Mouse (Mus musculus) spleen, postnatal 4 days (tissue): ENCODE data around the gene Gtf2a1.
"Not testable (repeated sequence)": the region's sequence is repeated elsewhere in the genome, so short reads cannot be mapped to it uniquely, and the experiment has no call there.

Experiments used
- DNase-seq, 2 experiments: peaks; one replicate each; pipeline ENCODE4 v3.0.0; 2022; ENCODE audit warnings: low spot score in 2 of 2

Gene Gtf2a1

DNA sequence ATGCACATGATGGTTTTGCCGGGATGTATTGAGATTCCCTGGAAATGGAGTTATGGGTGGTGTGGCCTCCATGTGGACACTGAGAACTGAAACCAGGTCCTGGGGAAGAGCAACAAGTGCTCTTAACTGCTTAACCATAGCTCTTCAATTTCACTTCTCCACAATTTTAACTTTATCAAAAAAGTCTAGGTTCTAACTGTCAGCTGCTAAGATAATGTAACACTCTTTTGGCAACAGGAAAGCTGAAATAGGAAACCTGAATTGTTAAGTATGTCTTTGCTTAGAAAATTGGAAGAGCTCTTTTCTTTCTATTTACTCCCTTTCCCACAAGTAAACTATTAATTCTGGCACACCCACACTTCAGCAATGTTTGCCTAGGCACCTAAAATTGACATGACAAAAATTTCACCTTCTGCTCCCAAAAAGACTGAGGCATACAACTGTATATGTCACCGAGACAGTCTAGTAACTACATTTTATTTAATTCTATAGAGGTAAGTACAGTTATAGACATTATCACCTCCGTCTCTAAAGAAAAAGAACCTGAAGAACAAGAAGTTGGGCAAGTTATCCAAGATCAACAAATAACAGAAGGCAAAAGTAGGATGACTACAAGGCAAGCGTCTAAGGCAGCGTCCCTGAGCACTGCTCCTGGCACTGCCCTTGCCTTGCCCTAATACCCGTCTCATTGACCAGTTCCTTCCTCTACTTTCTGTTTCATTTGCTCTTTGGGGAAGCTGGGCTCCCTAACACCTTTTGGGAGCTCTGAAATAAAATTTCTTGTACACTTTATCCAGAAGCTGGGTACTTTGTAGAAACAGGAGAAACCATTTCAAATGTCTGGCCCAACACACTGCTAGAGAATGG, 8.8 kb downstream of the Gtf2a1 start:
- no peak for DNase-seq

DNA sequence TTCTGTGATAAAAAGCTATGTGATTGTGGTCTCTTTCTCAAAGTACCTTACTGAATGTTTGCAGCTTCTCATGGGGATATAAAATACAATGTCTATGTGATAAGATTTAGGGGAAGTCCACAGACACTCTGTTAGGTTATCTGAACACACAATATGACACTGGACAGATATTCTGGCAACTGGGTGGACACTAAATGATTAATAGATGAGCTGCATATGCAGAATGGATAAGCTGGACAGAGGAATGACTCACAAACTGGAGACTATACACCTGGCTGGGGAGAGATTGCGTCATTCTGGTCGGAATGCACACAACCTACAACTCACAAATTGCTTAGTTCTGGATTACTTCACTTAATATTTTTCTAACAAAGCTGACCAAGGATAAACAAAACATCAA, 10.6 kb downstream of the Gtf2a1 start:
- no peak for DNase-seq

DNA sequence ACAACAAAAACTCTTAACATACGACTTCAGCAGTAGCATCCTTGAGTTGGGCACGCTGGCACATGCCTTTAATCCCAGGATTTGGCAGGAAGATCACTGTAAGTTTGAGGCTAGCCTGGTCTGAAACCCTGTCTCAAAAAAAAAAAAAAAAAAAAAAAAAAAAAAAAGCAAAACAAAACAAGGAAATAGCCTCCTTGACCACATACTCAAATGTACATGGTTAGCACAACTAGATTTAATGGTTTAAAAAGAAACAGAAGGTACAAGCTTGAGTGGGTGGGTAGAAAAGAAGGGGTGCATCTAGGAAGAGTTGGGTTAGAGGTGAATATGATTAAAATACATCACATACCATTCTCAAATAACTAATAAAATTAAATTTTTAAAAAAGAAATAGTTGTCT, 18.6 kb downstream of the Gtf2a1 start:
- no peak for DNase-seq

DNA sequence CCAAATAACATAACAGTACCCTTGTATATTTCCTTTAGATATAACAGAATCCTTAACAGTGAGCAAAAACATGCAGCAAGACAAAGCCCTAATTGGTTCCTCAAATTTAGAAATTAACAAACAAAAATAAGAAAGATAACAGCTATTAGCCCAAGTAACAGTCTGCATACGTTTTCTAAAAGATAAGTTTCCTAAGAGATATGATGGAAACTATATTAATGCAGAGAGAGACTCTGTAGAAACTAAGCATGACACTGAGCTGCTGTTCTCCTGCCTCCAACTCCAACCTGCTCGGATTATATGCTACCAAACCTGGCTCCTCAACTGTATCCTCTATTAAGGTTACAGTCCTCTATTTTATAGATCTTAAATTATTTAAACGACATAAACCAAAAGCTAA, 21.0 kb downstream of the Gtf2a1 start:
- DNase-seq: no peak

DNA sequence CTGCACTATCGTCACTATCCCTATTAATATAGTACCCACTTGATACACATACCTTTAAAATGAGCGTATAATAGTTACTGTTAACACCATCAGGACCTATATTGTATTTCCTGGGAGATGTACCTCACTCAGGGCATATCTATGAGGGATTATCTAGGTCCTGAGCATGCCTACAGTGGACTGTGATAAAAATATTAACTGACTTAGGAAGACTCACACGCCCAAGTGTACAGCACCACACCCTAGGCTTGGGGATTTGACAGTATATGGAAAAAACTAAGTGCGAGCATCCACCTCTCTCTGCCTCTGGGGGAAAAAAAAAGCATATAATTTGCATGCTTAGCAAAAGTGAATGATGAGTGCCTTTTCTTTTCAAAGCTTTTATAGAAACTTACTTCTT, 23.1 kb downstream of the Gtf2a1 start:
- DNase-seq: no peak

DNA sequence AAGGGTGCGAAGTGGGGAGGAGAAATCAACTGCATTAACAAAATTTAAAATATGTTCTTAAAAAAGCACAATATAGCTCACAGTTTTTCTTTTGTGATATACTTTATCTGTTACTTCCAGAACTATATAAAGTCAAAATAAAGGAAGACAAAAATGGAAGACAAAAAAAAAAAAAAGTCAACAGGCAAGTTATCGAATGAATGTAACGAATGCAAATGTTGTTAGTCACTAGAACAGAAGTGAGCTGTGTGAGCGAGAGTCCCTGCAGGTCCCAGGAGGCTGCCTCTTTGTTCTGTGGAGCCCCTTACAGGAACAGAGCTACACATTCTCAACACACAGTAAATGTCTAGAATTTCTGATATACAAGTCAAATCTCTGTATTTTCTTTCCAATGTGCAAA, 32.1 kb downstream of the Gtf2a1 start:
- not testable (repeated sequence) for DNase-seq

DNA sequence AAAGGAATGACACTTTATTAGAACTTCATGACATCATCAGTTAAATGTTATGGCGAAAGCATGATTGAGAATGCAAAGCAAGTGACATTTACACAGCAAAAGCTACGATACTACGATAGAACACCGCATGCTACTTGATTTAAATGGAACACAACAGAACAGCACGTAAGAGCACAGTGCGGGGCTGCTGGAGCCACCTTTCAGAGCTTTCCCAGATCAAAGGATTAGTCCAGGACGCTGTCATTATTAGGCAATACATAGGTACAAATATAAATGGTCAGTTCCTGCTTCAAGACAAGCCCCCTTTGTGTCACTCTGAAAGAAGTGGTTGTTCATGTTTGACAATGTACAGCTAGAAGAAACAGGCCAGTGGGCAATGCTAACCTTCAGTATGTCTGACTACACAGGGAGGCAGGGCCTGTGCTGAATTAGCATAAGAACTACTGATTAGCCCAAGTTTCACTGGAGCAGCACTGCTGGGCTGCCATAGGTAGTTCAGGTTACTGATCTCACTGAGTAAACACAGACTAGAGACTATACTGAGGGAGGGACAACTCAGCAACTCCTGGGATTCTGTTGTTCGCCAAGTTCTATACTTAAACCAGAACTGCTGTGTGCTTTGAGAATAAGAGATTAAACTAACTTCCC, 32.8 kb downstream of the Gtf2a1 start:
- not testable (repeated sequence) for DNase-seq

DNA sequence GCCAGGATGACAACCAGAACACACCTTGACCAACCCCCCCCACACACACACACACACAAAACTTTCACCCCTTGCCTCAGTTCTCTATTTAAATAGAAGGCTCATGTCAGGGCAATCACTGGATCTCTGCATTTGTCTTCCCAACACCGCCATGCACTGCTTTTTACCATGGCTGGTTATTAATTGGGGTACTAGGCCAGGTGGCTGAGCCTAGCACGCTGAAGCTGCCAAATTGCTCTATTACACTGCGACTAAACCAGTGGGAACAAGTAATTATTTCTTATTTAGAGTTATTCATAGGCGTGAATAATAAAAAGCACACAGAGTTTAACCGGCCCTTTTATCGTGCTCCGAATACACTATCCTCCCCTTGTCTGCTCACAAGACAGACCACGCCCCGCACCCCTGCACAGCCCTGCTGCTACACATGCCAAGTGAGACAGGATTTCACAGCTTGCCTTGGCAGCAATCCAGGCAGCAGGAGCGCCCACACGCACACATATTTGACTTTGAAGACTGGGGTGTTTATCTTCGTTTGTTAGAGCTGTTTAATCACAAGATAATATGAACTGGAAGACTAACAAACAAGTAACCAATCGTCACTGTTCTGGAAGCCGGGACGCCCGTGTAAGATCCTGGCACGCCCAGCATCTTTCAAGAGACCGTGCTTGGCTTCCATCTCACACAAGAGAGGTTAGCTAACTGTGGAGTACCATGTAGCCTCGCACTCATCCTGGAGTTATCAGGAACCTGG, 38.3 kb downstream of the Gtf2a1 start:
- peak in 1 of 2 experiments; percentile 42 for DNase-seq

DNA sequence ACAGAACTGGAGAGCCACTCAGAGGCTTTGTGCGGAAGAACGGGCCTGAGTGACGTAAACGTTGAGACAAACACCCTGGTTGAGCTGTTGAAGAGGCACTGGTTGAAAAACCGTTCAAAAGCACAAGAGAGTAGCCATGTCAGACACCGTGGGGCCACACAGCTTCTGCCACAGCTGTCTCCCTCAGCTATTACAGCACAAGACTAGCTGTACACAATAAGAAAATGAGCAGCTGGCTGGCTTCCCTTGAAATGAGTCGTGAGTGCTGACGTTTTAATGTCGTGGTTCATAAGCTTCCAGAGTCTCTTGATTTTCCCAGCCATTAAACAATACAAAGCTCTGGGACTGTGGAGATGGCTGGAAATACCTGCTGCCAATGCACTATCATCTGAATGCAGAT, 40.8 kb downstream of the Gtf2a1 start:
- DNase-seq: no peak

DNA sequence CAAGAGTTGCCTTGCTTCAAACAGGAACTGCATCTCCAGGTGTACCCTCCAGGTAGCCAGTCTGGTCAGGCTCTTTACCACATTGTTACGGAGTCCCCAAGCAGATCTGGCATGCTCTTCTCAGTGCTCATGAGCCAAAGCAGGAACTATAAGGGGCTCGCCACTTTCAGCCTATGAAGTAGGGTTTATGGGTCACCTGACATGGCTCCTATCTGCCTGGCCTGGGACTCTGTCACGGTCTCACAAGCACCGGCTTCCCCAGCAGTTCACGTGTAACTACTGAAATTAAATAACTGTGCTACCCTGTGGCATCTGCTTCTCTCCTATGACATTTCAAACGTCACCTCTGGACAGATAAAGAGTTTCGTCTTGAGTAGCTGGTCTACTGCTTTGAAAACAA, 50.1 kb downstream of the Gtf2a1 start:
- DNase-seq: no peak

DNA sequence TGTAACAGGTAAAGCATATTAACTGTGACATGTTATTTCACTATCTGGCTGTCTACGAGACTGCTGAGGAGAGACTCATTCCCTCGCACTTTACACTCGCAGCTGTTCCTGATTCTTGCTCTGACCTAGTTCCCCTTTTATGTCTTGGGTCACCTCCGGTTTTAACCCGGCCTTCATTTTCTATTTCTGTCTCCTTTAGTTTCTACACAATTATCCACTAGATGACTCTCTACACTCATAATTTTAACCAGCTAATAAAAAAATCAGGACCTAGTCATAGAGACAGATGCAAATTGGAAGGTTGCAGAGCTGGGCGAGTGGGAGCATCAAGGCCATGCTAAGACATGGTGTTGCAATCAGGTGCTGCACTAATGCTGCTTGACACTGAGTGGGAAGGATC, 55.8 kb downstream of the Gtf2a1 start:
- DNase-seq: no peak

DNA sequence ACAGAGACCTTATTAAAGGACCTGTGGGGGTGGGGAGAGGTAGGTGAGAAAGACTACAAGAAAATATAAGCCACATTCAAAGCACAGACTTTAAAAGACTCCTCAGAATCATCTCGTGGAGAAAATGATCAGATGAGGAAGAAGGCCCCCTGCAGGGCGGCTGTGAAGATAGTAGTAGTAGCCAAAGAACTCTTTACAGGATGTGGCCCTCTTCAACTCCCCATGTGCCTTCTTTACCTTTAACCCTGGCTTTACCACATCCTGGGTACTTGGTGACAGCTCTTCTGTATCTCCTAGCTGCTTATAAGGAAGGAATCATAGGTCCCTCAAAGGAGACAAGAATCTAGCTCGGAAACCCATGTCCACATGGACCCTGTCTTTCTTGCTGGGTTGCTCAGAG, 66.7 kb downstream of the Gtf2a1 start:
- DNase-seq: no peak

DNA sequence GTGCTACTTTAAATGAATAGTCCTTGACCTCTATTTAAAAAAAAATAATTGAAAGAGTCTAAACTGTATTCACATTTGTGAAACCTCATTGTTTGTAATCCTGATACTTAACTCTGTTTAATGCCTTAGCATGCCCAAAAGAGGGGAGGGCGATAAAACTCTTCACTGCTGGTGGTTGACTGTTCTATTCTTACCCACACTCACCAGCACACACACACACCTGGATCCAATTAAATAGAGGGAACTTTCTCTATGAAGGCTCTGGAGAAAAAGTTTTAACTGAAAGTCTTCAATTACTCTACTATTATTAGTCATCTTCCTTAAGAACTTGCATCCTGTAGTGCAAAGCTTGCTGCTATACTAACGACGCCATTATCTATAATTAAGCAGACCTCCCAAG, 72.5 kb downstream of the Gtf2a1 start:
- DNase-seq: no peak

DNA sequence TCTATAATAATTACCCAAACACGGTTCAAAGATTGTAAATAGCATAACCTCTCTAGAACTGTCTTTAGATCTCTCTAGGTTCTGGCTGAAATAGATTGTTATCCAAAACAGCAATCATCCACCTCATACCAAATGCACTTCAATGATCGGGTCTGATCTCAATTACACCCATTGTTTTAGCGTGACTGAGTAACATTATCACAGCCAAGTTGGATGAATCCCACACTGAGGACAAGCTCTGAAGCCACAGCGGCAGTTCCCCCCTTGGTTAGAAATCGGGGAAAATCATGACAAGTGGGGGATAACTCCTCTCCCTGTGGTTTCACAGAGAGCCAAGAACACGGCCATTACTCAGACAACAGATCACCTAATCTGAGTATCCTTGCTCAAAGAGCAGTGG, 76.3 kb downstream of the Gtf2a1 start:
- DNase-seq: no peak

DNA sequence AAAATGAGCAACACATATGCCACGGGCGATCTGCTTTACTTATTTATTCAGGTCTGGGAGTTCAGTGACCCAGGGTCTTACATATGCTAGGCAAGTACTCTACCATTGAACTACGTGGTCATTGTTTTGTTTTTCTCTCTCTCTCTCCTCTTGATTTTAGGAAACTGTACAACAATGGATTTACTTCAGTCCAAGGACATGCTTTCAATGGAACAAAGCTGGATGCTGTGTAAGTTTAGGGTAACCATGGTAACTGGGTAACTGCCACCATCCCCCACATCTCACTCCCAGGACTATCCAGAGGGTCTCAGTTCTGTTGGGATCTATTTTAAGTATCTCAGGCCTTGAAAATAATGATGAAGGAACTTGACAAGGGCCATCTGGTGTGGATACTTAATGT, 78.5 kb downstream of the Gtf2a1 start:
- no peak for DNase-seq
